Mouse (Mus musculus): ENCODE measurements at regions not wholly inside any gene's neighbourhood (a gene's known extent, or its start where the extent isn't known, plus 50 kb on each side); places are given as distances from the start of the nearest gene placed in this dataset.
A peak's percentile ranks its signal among the peaks of the same experiment; 100 is the strongest.

DNA sequence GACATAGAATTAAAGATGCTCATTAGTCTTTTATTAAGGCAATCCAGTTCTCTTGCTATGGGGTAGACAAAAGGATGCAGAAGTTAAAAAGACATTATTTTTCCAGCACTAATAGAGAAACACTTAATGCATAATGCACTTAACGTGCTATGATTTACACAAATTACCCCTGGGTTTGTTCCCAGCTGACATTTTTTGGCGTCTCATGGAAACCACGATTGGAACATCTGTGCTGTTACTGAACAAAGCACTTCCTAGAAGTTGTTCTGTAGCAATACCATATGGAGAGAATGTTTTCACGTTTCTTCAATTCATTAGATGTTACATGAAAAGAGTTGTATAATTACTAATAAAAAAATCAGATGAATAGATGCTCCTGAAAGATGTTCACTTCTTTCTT, 635.2 kb downstream of the Gm597 start:
- no peak for ATAC-seq (ENCODE audit: poor library complexity, severe bottlenecking)

DNA sequence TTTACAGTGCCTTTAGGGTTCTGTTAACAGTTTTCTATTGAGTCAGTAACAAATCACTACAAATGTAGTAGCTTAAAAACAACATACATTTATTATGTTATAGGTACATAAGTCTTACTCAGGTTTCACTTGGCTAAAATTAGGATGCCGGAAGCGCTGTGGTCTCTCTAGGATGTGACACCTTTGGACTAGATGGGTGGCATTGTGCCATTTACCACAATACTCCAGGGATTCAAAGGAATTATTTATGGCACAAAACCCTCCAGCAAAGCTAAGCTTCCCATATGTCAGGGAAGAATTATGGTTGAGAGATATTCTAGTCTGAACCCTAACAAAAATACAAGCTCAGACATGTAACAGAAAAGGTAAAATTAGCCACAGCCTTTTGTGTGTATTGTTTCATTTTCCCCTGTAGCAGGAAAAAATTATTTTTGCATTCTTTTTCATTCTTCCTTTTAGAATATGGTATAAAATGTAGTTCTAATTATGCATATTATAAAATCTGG, 678.0 kb downstream of the Gm597 start:
- no peak for ATAC-seq (ENCODE audit: poor library complexity, severe bottlenecking)

DNA sequence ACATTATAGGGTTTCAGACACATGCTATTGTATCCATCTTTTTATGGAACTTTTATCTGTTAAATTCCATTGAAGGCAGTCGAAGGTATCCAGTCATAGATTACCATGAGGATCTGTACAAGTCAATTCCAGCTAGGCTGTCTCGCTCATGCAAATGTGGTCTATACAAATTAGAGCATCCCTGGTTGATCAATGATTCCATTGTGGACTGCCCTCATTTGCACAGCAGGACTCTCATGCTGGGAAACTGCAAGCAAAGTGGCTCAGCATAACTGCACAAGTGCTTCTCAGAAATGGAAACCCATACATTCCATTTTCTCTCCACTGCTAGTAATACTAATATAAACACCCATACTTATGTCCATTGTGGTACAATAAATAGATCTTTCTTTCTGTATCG, 695.6 kb downstream of the Gm597 start:
- ATAC-seq (ENCODE audit: poor library complexity, severe bottlenecking) = no peak

DNA sequence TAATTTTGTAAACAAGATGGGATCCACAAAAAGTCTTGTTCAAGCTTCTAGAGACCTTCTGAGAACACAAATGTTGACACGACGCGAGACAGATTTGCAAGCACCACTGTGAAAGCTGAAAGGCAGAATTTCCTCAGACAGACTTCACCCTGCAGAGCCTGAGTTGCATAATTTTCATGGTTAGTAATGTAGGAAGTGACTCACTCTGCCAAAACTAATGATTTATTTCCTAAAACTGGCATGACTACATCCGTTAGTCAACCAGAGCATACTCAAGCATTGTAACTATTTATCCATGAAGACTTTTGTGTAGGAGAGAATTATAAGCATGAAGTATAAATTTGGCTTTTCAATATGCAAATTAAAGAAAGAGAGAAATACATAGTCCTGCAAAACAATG, 726.1 kb downstream of the Gm597 start:
- peak; percentile 97 for ATAC-seq (ENCODE audit: poor library complexity, severe bottlenecking)

DNA sequence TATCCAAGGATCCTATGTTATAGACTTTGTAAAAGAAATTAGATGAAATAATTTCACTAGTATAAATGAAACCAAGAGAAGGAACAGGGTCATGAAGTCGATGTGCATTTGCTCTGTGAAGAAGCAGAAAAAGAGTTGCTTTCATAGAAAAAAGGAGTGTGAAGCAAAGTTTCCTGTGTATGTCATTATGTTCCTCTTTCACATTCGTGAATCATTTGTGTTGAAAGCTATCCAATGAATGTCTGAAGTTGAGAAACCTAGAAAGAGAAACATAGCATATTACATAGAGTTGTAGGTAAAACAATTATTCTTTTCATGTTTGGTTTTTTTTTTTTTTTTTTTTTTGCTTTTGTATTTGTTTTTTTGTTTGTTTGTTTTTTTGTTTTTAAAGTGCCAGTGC, 732.1 kb downstream of the Gm597 start:
- peak; percentile 85 for ATAC-seq (ENCODE audit: poor library complexity, severe bottlenecking)

DNA sequence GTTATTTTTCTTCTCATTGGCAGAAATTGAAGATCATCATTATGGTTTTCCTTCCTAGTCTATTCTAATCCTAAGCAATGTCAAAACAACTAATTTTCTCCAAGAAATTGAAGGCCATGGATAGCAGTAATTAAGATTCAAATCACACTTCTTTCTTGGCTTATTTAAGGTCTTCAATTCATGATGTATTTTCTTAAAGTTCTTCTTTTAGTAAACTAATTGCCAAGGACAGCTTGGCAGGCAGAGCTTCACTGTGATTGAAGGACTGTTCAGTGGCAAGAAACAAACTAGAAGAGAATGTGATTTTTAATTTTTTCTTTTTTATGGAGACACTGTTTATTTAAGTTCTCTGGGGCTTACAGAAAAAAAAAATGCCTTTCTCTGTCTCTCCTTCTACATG, 732.7 kb downstream of the Gm597 start:
- ATAC-seq (ENCODE audit: poor library complexity, severe bottlenecking) = no peak

DNA sequence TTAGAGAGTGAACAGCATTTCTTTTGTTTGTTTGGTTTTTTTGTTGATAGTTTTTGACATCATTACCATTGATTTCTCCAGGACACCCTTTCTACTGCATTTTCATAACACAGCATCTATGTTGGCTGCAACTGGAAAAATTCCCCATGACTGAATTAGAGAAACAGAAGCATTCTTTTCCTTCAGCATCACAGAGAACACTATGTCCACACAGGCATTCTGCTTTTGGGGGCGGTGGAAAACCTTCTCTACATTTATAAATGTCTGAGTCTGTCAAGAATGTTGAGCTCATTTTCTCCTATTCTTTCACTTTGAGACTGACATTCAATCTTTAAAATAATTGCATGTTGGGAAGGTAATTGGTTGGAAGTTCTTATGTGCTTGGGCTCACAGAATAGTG, 734.4 kb downstream of the Gm597 start:
- ATAC-seq (ENCODE audit: poor library complexity, severe bottlenecking) = no peak

DNA sequence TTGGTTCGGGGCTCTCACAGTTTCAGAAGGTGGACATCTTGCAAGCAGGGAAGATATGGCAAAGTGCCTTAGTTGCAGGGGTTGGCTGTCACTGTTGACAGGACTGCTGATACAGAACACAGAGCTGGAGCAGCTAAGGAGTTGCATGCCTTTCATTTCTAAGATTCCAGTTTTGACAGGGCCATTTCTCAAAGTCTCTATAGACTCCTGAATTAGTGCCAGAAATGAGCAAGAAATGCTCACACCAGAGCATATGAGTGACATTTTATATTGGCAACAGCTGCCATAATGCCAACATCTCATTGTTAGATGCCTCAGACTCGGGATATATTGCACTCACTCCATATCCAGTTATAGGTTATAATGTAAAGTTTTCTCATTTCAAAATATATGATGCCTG, 754.3 kb downstream of the Gm597 start:
- ATAC-seq (ENCODE audit: poor library complexity, severe bottlenecking) = no peak

DNA sequence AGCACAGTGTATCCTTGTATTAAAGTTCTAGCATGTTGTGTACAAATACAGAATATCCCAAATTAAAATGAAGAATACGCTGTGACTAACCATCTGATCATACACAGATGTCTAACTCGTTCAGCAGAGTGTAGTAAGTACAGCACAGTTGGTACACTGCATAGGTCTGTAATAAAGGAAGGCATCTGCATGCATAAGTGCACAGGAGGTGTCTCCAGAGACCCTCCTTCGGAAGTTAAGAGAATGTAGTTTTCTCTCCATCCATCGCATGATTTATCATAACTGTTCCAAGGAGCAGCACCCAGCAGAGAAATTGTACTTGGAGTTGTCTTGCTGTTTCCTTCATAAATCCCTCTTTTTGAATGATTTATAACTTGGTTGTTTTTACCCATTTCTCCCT, 781.6 kb downstream of the Gm597 start:
- no peak for ATAC-seq (ENCODE audit: poor library complexity, severe bottlenecking)

DNA sequence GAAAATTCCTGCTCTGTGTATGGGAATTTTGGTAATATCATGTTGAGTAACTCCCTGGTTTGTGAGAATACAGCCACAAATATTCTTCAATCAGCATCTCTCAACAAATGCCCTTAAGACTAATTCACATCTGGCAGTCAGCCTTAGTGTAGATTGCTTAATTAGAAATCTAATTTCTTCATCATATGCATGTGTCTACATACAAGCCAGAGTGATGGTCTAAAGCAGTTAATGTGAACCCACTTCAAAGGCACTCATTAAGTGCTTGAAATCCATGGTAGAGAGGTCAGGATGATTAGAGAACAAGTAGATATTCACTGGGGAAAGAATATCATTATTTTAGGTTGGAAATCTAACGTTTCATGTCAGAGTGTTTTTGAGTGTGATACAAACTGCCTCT, 816.7 kb downstream of the Gm597 start:
- ATAC-seq (ENCODE audit: poor library complexity, severe bottlenecking) = no peak
